Mouse (Mus musculus) neural tube, embryonic 15.5 days (tissue): ENCODE results near the gene Slc16a6. TPM values are rescaled to one million over a fixed set of nuclear protein-coding genes. Genes with fewer than 3 reads are reported as not detected.

Experiments used
- ATAC-seq: fragments of 200-750 bp; cut with Nextera tagmentation; 2 replicates; pipeline ENCODE4 v1.8.0; 2017; ENCODE audit warnings: mild to moderate bottlenecking, moderate TSS enrichment, moderate library complexity; ENCODE audit not compliant: low FRiP score
- H3K27ac ChIP-seq: fragments of 300-500 bp; sonication (generic); replicated peaks from 2 replicates; pipeline ENCODE4 v1.5.1; 2015; ENCODE audit warnings: mild to moderate bottlenecking, inconsistent platforms
- H3K27me3 ChIP-seq: fragments of 300-500 bp; sonication (generic); replicated peaks from 2 replicates; pipeline ENCODE4 v1.6.1; 2015; ENCODE audit warnings: inconsistent platforms
- H3K36me3 ChIP-seq: fragments of 300-500 bp; sonication (generic); 2 replicates; pipeline ENCODE4 v1.6.1; 2015; ENCODE audit warnings: inconsistent platforms
- H3K4me1 ChIP-seq: fragments of 300-500 bp; sonication (generic); 2 replicates; pipeline ENCODE4 v1.6.1; 2015; ENCODE audit warnings: inconsistent platforms
- H3K4me2 ChIP-seq: fragments of 300-500 bp; sonication (generic); 2 replicates; pipeline ENCODE4 v1.6.1; 2015; ENCODE audit warnings: inconsistent platforms, mild to moderate bottlenecking, moderate library complexity
- H3K4me3 ChIP-seq: fragments of 300-500 bp; sonication (generic); replicated peaks from 2 replicates; pipeline ENCODE4 v1.5.1; 2015; ENCODE audit warnings: mild to moderate bottlenecking, inconsistent platforms
- H3K9ac ChIP-seq: fragments of 300-500 bp; sonication (generic); replicated peaks from 2 replicates; pipeline ENCODE4 v1.6.1; 2015; ENCODE audit warnings: mild to moderate bottlenecking, inconsistent platforms
- H3K9me3 ChIP-seq: fragments of 300-500 bp; sonication (generic); replicated peaks from 2 replicates; pipeline ENCODE4 v1.6.1; 2016; ENCODE audit warnings: inconsistent platforms
- WGBS: fragments of 180-500 bp; shearing (Covaris S2); methylation state at CpG from one replicate; pipeline ENCODE4 v1.1.7; 2015; ENCODE audit warnings: mixed read lengths; 5-methylcytosine and 5-hydroxymethylcytosine counted together
- polyA plus RNA-seq: library from polyadenylated mRNA; unstranded; fragments of >200 nt; fragmentation: Nextera tagmentation; extraction: Ambion mirVana; gene quantifications from 2 replicates; pipeline ENCODE4 v1.2.1, GENCODE M21; 2015

Slc16a6 gene
- polyA plus RNA-seq, 1 experiment from 2014 or later = 3.7 TPM

- ATAC-seq = no peak
- Histone ChIP-seq H3K4me1 (no peaks in the 10 kb centered on the region), H3K4me2 (no peak overlapping the region), H3K27me3 (no peaks in the 10 kb centered on the region), H3K4me3 (no peak overlapping the region), H3K9me3 (no peaks in the 10 kb centered on the region), H3K36me3 (no peaks in the 10 kb centered on the region), H3K27ac (no peak overlapping the region), H3K9ac (no peak overlapping the region)
- WGBS = 82% methylated on average over 8 of the region's 8 CpGs
Observed at GRCm38 (mm10) chr11:109480440-109480839, 7.0 kb upstream of the Slc16a6 start.

- no peak overlapping the region for H3K27ac ChIP-seq
- 42% methylated on average over 16 of the region's 16 CpGs for whole genome bisulfite sequencing
- H3K4me1 ChIP-seq = no peaks in the 10 kb centered on the region
- H3K4me3 ChIP-seq = no peak overlapping the region
- H3K4me2 ChIP-seq = no peak overlapping the region
- no peak for ATAC-seq
- H3K9me3 ChIP-seq = no peaks in the 10 kb centered on the region
- H3K9ac ChIP-seq = no peak overlapping the region
- no peaks in the 10 kb centered on the region for H3K36me3 ChIP-seq
- H3K27me3 ChIP-seq = no peaks in the 10 kb centered on the region
Observed at GRCm38 (mm10) chr11:109479575-109480285, 6.3 kb upstream of the Slc16a6 start.

DNA sequence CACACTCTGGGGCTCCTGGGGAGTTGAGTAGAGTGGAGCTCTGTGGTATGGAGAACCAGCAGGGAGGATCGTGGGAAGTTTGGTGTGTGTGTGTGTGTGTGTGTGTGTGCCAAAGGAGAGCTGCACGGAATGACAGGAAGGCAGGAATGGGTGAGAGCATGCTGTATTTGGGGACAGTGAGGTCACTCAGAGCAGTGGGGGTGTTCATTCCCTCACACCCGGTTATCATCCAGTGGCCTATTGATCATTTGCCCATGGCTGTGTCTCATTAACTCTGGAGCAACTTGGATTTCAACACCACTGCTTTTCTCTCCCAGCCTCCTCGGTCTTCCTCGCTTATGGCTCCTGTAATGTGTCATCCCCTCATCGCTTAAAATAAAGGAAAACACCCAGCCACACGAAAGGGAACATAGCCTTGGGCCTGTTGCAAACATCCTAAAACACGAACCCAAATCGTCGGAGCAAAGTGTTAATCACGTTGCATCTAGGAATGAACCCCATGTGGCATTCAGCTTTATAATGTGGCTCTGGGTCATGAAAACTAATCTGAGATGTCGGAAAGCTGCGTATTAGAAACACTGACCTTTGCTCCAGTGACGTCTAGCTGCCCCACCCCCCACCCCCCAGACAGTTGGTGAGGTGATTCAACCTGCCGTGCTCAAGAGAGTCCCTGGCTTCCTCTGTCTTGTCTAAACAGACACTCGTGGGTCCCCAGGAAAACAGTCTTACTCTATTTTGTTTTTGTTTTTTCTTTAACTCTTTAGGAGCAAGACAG, 4.4 kb upstream of the Slc16a6 start:
- Histone ChIP-seq H3K4me3 (no peak overlapping the region), H3K4me1 (peaks cover 7% of the 10 kb centered on the region), H3K27me3 (no peaks in the 10 kb centered on the region), H3K36me3 (no peaks in the 10 kb centered on the region), H3K4me2 (no peak overlapping the region), H3K27ac (no peak overlapping the region), H3K9ac (no peak overlapping the region), H3K9me3 (no peaks in the 10 kb centered on the region)
- WGBS = 56% methylated on average over 16 of the region's 16 CpGs
- ATAC-seq = no peak

DNA sequence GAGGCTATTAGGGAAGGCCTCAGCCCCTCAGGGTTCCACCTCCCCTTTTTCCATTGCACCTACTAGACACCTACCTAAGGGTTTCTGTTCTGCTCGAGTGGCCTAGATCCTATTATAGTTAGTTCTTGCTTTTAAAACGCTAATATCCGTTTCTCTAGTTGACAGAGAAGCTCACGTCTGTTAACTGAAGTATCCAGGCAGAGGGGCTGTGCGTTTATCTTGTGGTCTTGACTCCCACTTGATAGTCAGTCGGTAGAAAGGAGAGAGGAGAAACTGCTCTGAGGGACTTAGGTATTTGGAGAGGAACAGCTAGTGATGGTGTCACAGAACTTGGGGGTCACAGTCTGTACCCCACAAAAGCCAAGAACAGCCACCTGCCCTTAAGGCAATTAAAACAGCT, 3.3 kb upstream of the Slc16a6 start:
- H3K27ac ChIP-seq = 0 out of 2 replicates have a peak overlapping the region, but pooled peaks have one; percentile 35
- H3K27me3 ChIP-seq = no peaks in the 10 kb centered on the region
- no peak for ATAC-seq

DNA sequence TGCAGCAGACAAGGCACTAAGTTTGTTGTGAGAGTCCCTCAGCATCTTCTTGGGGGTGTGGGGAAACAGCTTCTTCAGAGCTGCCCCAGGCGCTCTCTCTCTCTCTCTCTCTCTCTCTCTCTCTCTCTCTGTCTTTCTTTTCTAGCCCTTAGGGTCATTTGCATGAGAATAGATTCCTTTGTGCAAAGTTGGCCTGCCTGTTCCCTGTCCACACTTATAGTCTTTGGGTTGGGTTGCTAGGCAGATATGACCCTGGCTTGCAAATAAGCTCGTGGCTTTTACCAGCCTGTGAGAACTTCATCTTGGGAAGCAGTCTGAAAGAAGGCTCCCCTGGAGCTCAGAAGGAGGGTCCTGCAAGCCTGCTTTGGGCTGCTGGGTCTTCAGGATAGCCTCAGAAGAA, 2.8 kb upstream of the Slc16a6 start:
- Histone ChIP-seq H3K36me3 (no peaks in the 10 kb centered on the region), H3K9me3 (no peaks in the 10 kb centered on the region), H3K27ac (0 out of 2 replicates have a peak overlapping the region, but pooled peaks have one; percentile 35), H3K9ac (no peak overlapping the region), H3K4me1 (peaks cover 20% of the 10 kb centered on the region), H3K4me3 (no peak overlapping the region), H3K4me2 (no peak overlapping the region), H3K27me3 (no peaks in the 10 kb centered on the region)
- 12% methylated on average over 2 of the region's 2 CpGs for WGBS
- no peak for ATAC-seq

More for the DNA sequence above, 3.3 kb upstream of the Slc16a6 start:
- Histone ChIP-seq H3K4me1 (peaks cover 16% of the 10 kb centered on the region), H3K9me3 (no peaks in the 10 kb centered on the region), H3K4me3 (no peak overlapping the region), H3K9ac (no peak overlapping the region), H3K36me3 (no peaks in the 10 kb centered on the region), H3K4me2 (no peak overlapping the region)
- 35% methylated on average over 6 of the region's 6 CpGs for WGBS

GRCm38 (mm10) chr11:109475717-109476116, 2.3 kb upstream of the Slc16a6 start:
- peaks cover 24% of the 10 kb centered on the region for H3K4me1 ChIP-seq
- 66% methylated on average over 4 of the region's 4 CpGs for WGBS

GRCm38 (mm10) chr11:109474836-109475235, 1.4 kb upstream of the Slc16a6 start:
- H3K27me3 ChIP-seq = no peaks in the 10 kb centered on the region
- ATAC-seq = no peak
- no peak overlapping the region for H3K9ac ChIP-seq
- 82% methylated on average over 13 of the region's 13 CpGs for WGBS
- no peaks in the 10 kb centered on the region for H3K9me3 ChIP-seq
- H3K36me3 ChIP-seq = no peaks in the 10 kb centered on the region
- H3K27ac ChIP-seq = no peak overlapping the region
- no peak overlapping the region for H3K4me3 ChIP-seq
- peaks cover 24% of the 10 kb centered on the region for H3K4me1 ChIP-seq
- H3K4me2 ChIP-seq = no peak overlapping the region

More at GRCm38 (mm10) chr11:109475717-109476116, 2.3 kb upstream of the Slc16a6 start:
- H3K4me2 ChIP-seq = no peak overlapping the region
- H3K4me3 ChIP-seq = no peak overlapping the region
- no peaks in the 10 kb centered on the region for H3K36me3 ChIP-seq
- no peaks in the 10 kb centered on the region for H3K9me3 ChIP-seq
- H3K27ac ChIP-seq = no peak overlapping the region
- ATAC-seq = no peak
- H3K27me3 ChIP-seq = no peaks in the 10 kb centered on the region
- no peak overlapping the region for H3K9ac ChIP-seq

- H3K27ac ChIP-seq = peak overlapping the region; percentile 95
- peak overlapping the region; percentile 79 for H3K4me3 ChIP-seq
- H3K9ac ChIP-seq = peak overlapping the region; percentile 84
- peak; percentile 43 for ATAC-seq
- 12% methylated on average over 14 of the region's 14 CpGs for WGBS
- H3K4me2 ChIP-seq = peak overlapping the region; percentile 93
- no peaks in the 10 kb centered on the region for H3K36me3 ChIP-seq
- H3K4me1 ChIP-seq = peaks cover 24% of the 10 kb centered on the region
- no peaks in the 10 kb centered on the region for H3K27me3 ChIP-seq
- no peaks in the 10 kb centered on the region for H3K9me3 ChIP-seq
Observed at GRCm38 (mm10) chr11:109474086-109474742, 816 bp upstream of the Slc16a6 start.

DNA sequence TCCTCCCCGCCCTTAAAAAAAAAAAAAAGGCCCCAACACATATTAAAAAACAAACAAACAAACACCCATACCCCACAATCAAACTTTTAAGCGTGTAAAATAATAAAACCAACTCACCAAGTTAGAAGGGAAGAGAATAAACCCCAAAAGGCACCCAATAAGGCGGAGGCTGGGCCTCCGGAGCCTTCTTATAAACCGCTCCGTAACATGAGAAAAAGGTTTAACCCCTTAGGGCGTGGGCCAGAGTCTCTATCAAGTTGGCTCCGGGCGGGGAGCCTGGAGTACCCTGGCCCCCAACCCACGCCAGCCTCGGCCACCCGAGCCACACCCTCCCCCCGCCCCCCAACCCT, 602 bp downstream of the Slc16a6 start:
- peaks cover 24% of the 10 kb centered on the region for H3K4me1 ChIP-seq
- H3K9ac ChIP-seq = peak overlapping the region; percentile 84
- peak; percentile 45 for ATAC-seq
- peak overlapping the region; percentile 95 for H3K27ac ChIP-seq
- peak overlapping the region; percentile 79 for H3K4me3 ChIP-seq
- no peaks in the 10 kb centered on the region for H3K9me3 ChIP-seq
- peak overlapping the region; percentile 93 for H3K4me2 ChIP-seq
- WGBS = 0% methylated on average over 12 of the region's 13 CpGs
- no peaks in the 10 kb centered on the region for H3K27me3 ChIP-seq
- no peaks in the 10 kb centered on the region for H3K36me3 ChIP-seq

GRCm38 (mm10) chr11:109472171-109472691, 1.2 kb downstream of the Slc16a6 start:
- H3K4me2 ChIP-seq = peak overlapping the region; percentile 93
- H3K9ac ChIP-seq = peak overlapping the region; percentile 84
- WGBS = under 1% methylated on average over 33 of the region's 33 CpGs
- H3K27me3 ChIP-seq = no peaks in the 10 kb centered on the region
- peak overlapping the region; percentile 37; the same call in 1 of the 2 replicates for H3K27ac ChIP-seq
- peak overlapping the region; percentile 79 for H3K4me3 ChIP-seq
- H3K4me1 ChIP-seq = peaks cover 24% of the 10 kb centered on the region
- no peaks in the 10 kb centered on the region for H3K36me3 ChIP-seq
- no peaks in the 10 kb centered on the region for H3K9me3 ChIP-seq
- ATAC-seq = no peak
